Mouse (Mus musculus) liver, embryonic 11.5 days (tissue): ENCODE measurements around the gene Gstp3. TPM values are rescaled to one million over a fixed set of nuclear protein-coding genes. Genes with fewer than 3 reads are reported as not detected.

ENCODE experiments used
- ATAC-seq: fragments of 200-750 bp; cut with Nextera tagmentation; replicated peaks from 2 replicates; pipeline ENCODE4 v1.8.0; 2017; ENCODE audit warnings: moderate number of reproducible peaks, mild to moderate bottlenecking, moderate TSS enrichment, moderate library complexity; ENCODE audit not compliant: low FRiP score
- DNase-seq: peaks from one replicate; pipeline ENCODE4 v3.0.0-alpha.2; 2017; ENCODE audit warnings: low spot score
- H3K27ac ChIP-seq: fragments of 300-500 bp; sonication (generic); 2 replicates; pipeline ENCODE4 v1.5.1; 2014; ENCODE audit warnings: mild to moderate bottlenecking, low read depth, low read length, control low read depth
- H3K27me3 ChIP-seq: fragments of 300-500 bp; sonication (generic); replicated peaks from 2 replicates; pipeline ENCODE4 v1.6.1; 2014; ENCODE audit warnings: low read length, mixed read lengths; ENCODE audit not compliant: control insufficient read depth, insufficient read depth
- H3K36me3 ChIP-seq: fragments of 300-500 bp; sonication (generic); 2 replicates; pipeline ENCODE4 v1.6.1; 2014; ENCODE audit warnings: mild to moderate bottlenecking, low read length, moderate library complexity, mixed read lengths; ENCODE audit not compliant: control insufficient read depth, insufficient read depth
- H3K4me1 ChIP-seq: fragments of 300-500 bp; sonication (generic); replicated peaks from 2 replicates; pipeline ENCODE4 v1.6.1; 2014; ENCODE audit warnings: low read length, mixed read lengths; ENCODE audit not compliant: control insufficient read depth, insufficient read depth
- H3K4me2 ChIP-seq: fragments of 300-500 bp; sonication (generic); 2 replicates; pipeline ENCODE4 v1.6.1; 2014; ENCODE audit warnings: mild to moderate bottlenecking, control low read depth, moderate library complexity
- H3K4me3 ChIP-seq: fragments of 300-500 bp; sonication (generic); 2 replicates; pipeline ENCODE4 v1.5.1; 2014; ENCODE audit warnings: low read depth, low read length, control low read depth
- H3K9ac ChIP-seq: fragments of 300-500 bp; sonication (generic); 2 replicates; pipeline ENCODE4 v1.6.1; 2014; ENCODE audit warnings: low read depth, low read length, control low read depth
- H3K9me3 ChIP-seq: fragments of 300-500 bp; sonication (generic); 2 replicates; pipeline ENCODE4 v1.6.1; 2016; ENCODE audit warnings: low read length, inconsistent platforms, mixed read lengths; ENCODE audit not compliant: control insufficient read depth
- WGBS: fragments of 180-500 bp; shearing (Covaris S2); extraction: QIAGEN DNeasy Blood & Tissue Kit; methylation state at CpG from one replicate; pipeline ENCODE4 v1.1.7; 2014; 5-methylcytosine and 5-hydroxymethylcytosine counted together
- polyA plus RNA-seq: library from polyadenylated mRNA; unstranded; fragments of >200 nt; fragmentation: Nextera tagmentation; extraction: Ambion mirVana; gene quantifications from 2 replicates; pipeline ENCODE4 v1.2.1, GENCODE M21; 2014

Gene Gstp3
- polyA plus RNA-seq, 1 experiment from 2014 or later: 16.7 TPM

GRCm38 (mm10) chr19:4100718-4101261, 41.4 kb upstream of the Gstp3 start:
- peaks cover 31% of the 10 kb centered on the region for H3K4me1 ChIP-seq
- H3K9me3 ChIP-seq: no peaks in the 10 kb centered on the region
- no peak for ATAC-seq
- H3K4me3 ChIP-seq: peak overlapping the region; percentile 69
- WGBS: under 1% methylated on average over 46 of the region's 52 CpGs
- H3K36me3 ChIP-seq: no peaks in the 10 kb centered on the region
- peak; percentile 48 for DNase-seq
- H3K4me2 ChIP-seq: peak overlapping the region; percentile 92
- H3K9ac ChIP-seq: peak overlapping the region; percentile 22
- H3K27me3 ChIP-seq: peaks cover 27% of the 10 kb centered on the region
- H3K27ac ChIP-seq: no peak overlapping the region

GRCm38 (mm10) chr19:4099837-4100717, 40.7 kb upstream of the Gstp3 start, which contains the start of gene Pitpnm1:
Gene Pitpnm1 (plus strand): TSS chr19:4099998.
- Histone ChIP-seq H3K9ac (peak within 1 kb of the TSS; percentile 59), H3K36me3 (no peaks in the 10 kb centered on the region), H3K4me1 (peaks cover 31% of the 10 kb centered on the region), H3K4me2 (peak within 1 kb of the TSS; percentile 92), H3K9me3 (no peaks in the 10 kb centered on the region), H3K4me3 (peak within 1 kb of the TSS; percentile 69), H3K27me3 (peaks cover 27% of the 10 kb centered on the region), H3K27ac (peak within 1 kb of the TSS; percentile 57; the same call in 1 of the 2 replicates)
- peak; percentile 80 for DNase-seq
- WGBS: 2% methylated on average over 53 of the region's 53 CpGs
- peak; percentile 32; the same call in 1 of the 2 replicates for ATAC-seq

GRCm38 (mm10) chr19:4099056-4099455, 39.7 kb upstream of the Gstp3 start:
- Histone ChIP-seq H3K4me1 (peaks cover 31% of the 10 kb centered on the region), H3K9me3 (no peaks in the 10 kb centered on the region), H3K4me2 (peak overlapping the region; percentile 92), H3K9ac (no peak overlapping the region), H3K27me3 (peaks cover 22% of the 10 kb centered on the region), H3K36me3 (no peaks in the 10 kb centered on the region), H3K4me3 (peak overlapping the region; percentile 69; the same call in 1 of the 2 replicates), H3K27ac (peak overlapping the region; percentile 57; the same call in 1 of the 2 replicates)
- peak; percentile 87 for DNase-seq
- 8% methylated on average over 9 of the region's 9 CpGs for WGBS
- peak; percentile 25; the same call in 1 of the 2 replicates for ATAC-seq

GRCm38 (mm10) chr19:4098426-4098825, 39.1 kb upstream of the Gstp3 start:
- Histone ChIP-seq H3K27me3 (peaks cover 22% of the 10 kb centered on the region), H3K4me3 (peak overlapping the region; percentile 58), H3K27ac (no peak overlapping the region), H3K4me2 (peak overlapping the region; percentile 93), H3K36me3 (no peaks in the 10 kb centered on the region), H3K9me3 (no peaks in the 10 kb centered on the region), H3K9ac (no peak overlapping the region), H3K4me1 (peaks cover 31% of the 10 kb centered on the region)
- DNase-seq (no peak), ATAC-seq (no peak)
- 87% methylated on average over 13 of the region's 13 CpGs for WGBS

- H3K36me3 ChIP-seq: no peaks in the 10 kb centered on the region
- H3K4me3 ChIP-seq: peak overlapping the region; percentile 58
- peak; percentile 69 for ATAC-seq
- H3K4me1 ChIP-seq: peaks cover 31% of the 10 kb centered on the region
- peak overlapping the region; percentile 84 for H3K27ac ChIP-seq
- peak overlapping the region; percentile 93 for H3K4me2 ChIP-seq
- no peak for DNase-seq
- no peaks in the 10 kb centered on the region for H3K9me3 ChIP-seq
- H3K27me3 ChIP-seq: peaks cover 22% of the 10 kb centered on the region
- H3K9ac ChIP-seq: peak overlapping the region; percentile 62
- 2% methylated on average over 21 of the region's 21 CpGs for WGBS
Observed at GRCm38 (mm10) chr19:4097441-4097825, 38.1 kb upstream of the Gstp3 start.

- Histone ChIP-seq H3K4me1 (peaks cover 31% of the 10 kb centered on the region), H3K27me3 (peaks cover 18% of the 10 kb centered on the region), H3K27ac (peak within 1 kb of the TSS; percentile 84), H3K4me3 (peak within 1 kb of the TSS; percentile 58), H3K9me3 (no peaks in the 10 kb centered on the region), H3K36me3 (no peaks in the 10 kb centered on the region), H3K4me2 (peak within 1 kb of the TSS; percentile 93), H3K9ac (peak within 1 kb of the TSS; percentile 69)
- peak; percentile 100 for DNase-seq
- peak; percentile 92 for ATAC-seq
- WGBS: under 1% methylated on average over 65 of the region's 65 CpGs
Observed at GRCm38 (mm10) chr19:4096642-4097440, 37.5 kb upstream of the Gstp3 start, which contains the start of gene Cdk2ap2. Gene Cdk2ap2 (plus strand): TSS chr19:4097182.

GRCm38 (mm10) chr19:4095802-4096201, 36.4 kb upstream of the Gstp3 start:
- 69% methylated on average over 3 of the region's 3 CpGs for WGBS
- no peak for ATAC-seq
- DNase-seq: no peak
- Histone ChIP-seq H3K9me3 (no peaks in the 10 kb centered on the region), H3K4me1 (peaks cover 28% of the 10 kb centered on the region), H3K27me3 (peaks cover 8% of the 10 kb centered on the region), H3K4me3 (no peak overlapping the region), H3K4me2 (peak overlapping the region; percentile 93), H3K27ac (no peak overlapping the region), H3K9ac (no peak overlapping the region), H3K36me3 (no peaks in the 10 kb centered on the region)

- 73% methylated on average over 5 of the region's 5 CpGs for WGBS
- H3K36me3 ChIP-seq: no peaks in the 10 kb centered on the region
- no peaks in the 10 kb centered on the region for H3K9me3 ChIP-seq
- no peak for DNase-seq
- no peak overlapping the region for H3K4me3 ChIP-seq
- H3K4me1 ChIP-seq: peaks cover 22% of the 10 kb centered on the region
- no peaks in the 10 kb centered on the region for H3K27me3 ChIP-seq
- no peak for ATAC-seq
- H3K4me2 ChIP-seq: no peak overlapping the region
- no peak overlapping the region for H3K27ac ChIP-seq
- no peak overlapping the region for H3K9ac ChIP-seq
Observed at GRCm38 (mm10) chr19:4094774-4095303, 35.5 kb upstream of the Gstp3 start.
